Mouse (Mus musculus): ENCODE measurements around the gene Gm13287. TPM values are rescaled to one million over a fixed set of nuclear protein-coding genes. Genes with fewer than 3 reads are reported as not detected.
"Not testable (repeated sequence)": the region's sequence is repeated elsewhere in the genome, so short reads cannot be mapped to it uniquely, and the experiment has no call there.

The Gm13287 gene
- not detected in 2 replicates for polyA plus RNA-seq (2015; fragmentation: Nextera tagmentation; extraction: Ambion mirVana)

DNA sequence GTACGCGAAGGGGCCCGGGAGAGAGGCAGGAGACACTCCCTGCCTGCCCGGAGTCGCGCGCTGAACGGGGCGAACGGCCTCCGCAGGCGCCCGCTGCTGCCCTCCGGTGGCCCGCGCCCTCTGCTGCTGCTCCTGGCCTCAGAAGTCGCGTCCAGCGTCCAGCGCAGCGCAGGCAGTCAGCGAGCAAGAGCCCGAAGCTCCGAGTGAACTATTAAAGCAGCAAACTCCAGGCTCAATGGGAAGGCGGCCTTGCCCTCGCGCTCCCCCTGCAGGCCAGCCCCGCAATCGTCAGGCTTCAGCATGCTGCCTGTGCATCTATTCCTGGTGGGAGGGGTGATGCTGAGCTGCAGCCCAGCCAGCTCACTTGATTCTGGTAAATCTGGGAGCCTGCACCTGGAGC lies at the start of gene Gm13287:
Gene Gm13287, plus strand, starts transcription at position 301 of the 400 bp plus-strand sequence.
- H3K27me3 ChIP-seq (ENCODE audit: control insufficient read depth, insufficient read depth, low read depth, low read length); H3K9ac ChIP-seq (ENCODE audit: low read length); H3K36me3 ChIP-seq (ENCODE audit: control insufficient read depth, insufficient read depth, low read length); ATAC-seq (ENCODE audit: low read depth); H3K4me1 ChIP-seq (replicated peaks; ENCODE audit: control insufficient read depth, insufficient read depth, low read length); H3K27ac ChIP-seq (ENCODE audit: low read length); H3K4me3 ChIP-seq (ENCODE audit: low read length); H3K9me3 ChIP-seq (ENCODE audit: control insufficient read depth, low read length); H3K4me2 ChIP-seq (ENCODE audit: low read depth, low read length): not testable (repeated sequence)
- no CpG with 5 or more reads among the region's 29 CpGs for WGBS

GRCm38 (mm10) chr4:88754818-88755340 lies 48.2 kb upstream of the Gm13287 start, which contains the start of gene Gm13271:
Gene Gm13271, plus strand, starts transcription at chr4:88754868.
- H3K27me3 ChIP-seq (ENCODE audit: control insufficient read depth, insufficient read depth, low read depth, low read length); H3K4me2 ChIP-seq (ENCODE audit: low read depth, low read length); H3K27ac ChIP-seq (ENCODE audit: low read length); H3K9me3 ChIP-seq (ENCODE audit: control insufficient read depth, low read length); H3K36me3 ChIP-seq (ENCODE audit: control insufficient read depth, insufficient read depth, low read length); ATAC-seq (ENCODE audit: low read depth); H3K4me1 ChIP-seq (replicated peaks; ENCODE audit: control insufficient read depth, insufficient read depth, low read length); H3K9ac ChIP-seq (ENCODE audit: low read length); H3K4me3 ChIP-seq (ENCODE audit: low read length): not testable (repeated sequence)
- whole genome bisulfite sequencing: 77% methylated on average over 15 of the region's 15 CpGs

- not testable (repeated sequence) for ATAC-seq (ENCODE audit: low read depth); H3K27me3 ChIP-seq (ENCODE audit: control insufficient read depth, insufficient read depth, low read depth, low read length); H3K4me1 ChIP-seq (replicated peaks; ENCODE audit: control insufficient read depth, insufficient read depth, low read length); H3K36me3 ChIP-seq (ENCODE audit: control insufficient read depth, insufficient read depth, low read length); H3K9me3 ChIP-seq (ENCODE audit: control insufficient read depth, low read length)
- H3K4me3 ChIP-seq (ENCODE audit: low read length): peak overlapping the region; percentile 60
- 9% methylated on average over 28 of the region's 31 CpGs for WGBS
- peak overlapping the region; percentile 76 for H3K9ac ChIP-seq (ENCODE audit: low read length)
- peak overlapping the region; percentile 97 for H3K27ac ChIP-seq (ENCODE audit: low read length)
- peak overlapping the region; percentile 73 for H3K4me2 ChIP-seq (ENCODE audit: low read depth, low read length)
These were observed 46.2 kb upstream of the Gm13287 start for GRCm38 (mm10) chr4:88756581-88757513.

DNA sequence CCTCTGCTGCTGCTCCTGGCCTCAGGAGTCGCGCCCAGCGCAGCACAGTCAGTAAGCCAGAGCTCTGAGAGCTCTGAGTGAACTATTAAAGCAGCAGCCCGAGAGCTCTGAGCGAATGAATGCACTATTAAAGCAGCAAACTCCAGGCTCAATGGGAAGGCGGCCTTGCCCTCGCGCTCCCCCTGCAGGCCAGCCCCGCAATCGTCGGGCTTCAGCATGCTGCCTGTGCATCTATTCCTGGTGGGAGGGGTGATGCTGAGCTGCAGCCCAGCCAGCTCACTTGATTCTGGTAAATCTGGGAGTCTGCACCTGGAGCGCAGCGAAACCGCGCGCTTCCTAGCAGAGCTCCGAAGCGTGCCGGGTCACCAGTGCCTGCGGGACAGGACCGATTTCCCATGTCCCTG lies 45.4 kb upstream of the Gm13287 start:
- H3K27ac ChIP-seq (ENCODE audit: low read length): peak overlapping the region; percentile 97
- not testable (repeated sequence) for H3K27me3 ChIP-seq (ENCODE audit: control insufficient read depth, insufficient read depth, low read depth, low read length); H3K4me1 ChIP-seq (replicated peaks; ENCODE audit: control insufficient read depth, insufficient read depth, low read length); H3K36me3 ChIP-seq (ENCODE audit: control insufficient read depth, insufficient read depth, low read length); H3K9me3 ChIP-seq (ENCODE audit: control insufficient read depth, low read length)
- peak overlapping the region; percentile 76 for H3K9ac ChIP-seq (ENCODE audit: low read length)
- under 1% methylated on average over 11 of the region's 21 CpGs for WGBS
- ATAC-seq (ENCODE audit: low read depth): peak; percentile 100
- H3K4me2 ChIP-seq (ENCODE audit: low read depth, low read length): peak overlapping the region; percentile 73
- peak overlapping the region; percentile 60 for H3K4me3 ChIP-seq (ENCODE audit: low read length)

- not testable (repeated sequence) for H3K36me3 ChIP-seq (ENCODE audit: control insufficient read depth, insufficient read depth, low read length); H3K4me3 ChIP-seq (ENCODE audit: low read length); H3K4me2 ChIP-seq (ENCODE audit: low read depth, low read length); H3K4me1 ChIP-seq (replicated peaks; ENCODE audit: control insufficient read depth, insufficient read depth, low read length); ATAC-seq (ENCODE audit: low read depth); H3K9ac ChIP-seq (ENCODE audit: low read length); H3K27ac ChIP-seq (ENCODE audit: low read length); H3K27me3 ChIP-seq (ENCODE audit: control insufficient read depth, insufficient read depth, low read depth, low read length); H3K9me3 ChIP-seq (ENCODE audit: control insufficient read depth, low read length)
- 84% methylated on average over 7 of the region's 9 CpGs for WGBS
These were observed 44.3 kb upstream of the Gm13287 start for GRCm38 (mm10) chr4:88758751-88759150.

GRCm38 (mm10) chr4:88759610-88760268 lies 43.3 kb upstream of the Gm13287 start, which contains the start of gene Gm13283:
Gene Gm13283, plus strand, starts transcription at chr4:88760119.
- H3K27ac ChIP-seq (ENCODE audit: low read length); ATAC-seq (ENCODE audit: low read depth); H3K36me3 ChIP-seq (ENCODE audit: control insufficient read depth, insufficient read depth, low read length); H3K27me3 ChIP-seq (ENCODE audit: control insufficient read depth, insufficient read depth, low read depth, low read length); H3K4me1 ChIP-seq (replicated peaks; ENCODE audit: control insufficient read depth, insufficient read depth, low read length); H3K9me3 ChIP-seq (ENCODE audit: control insufficient read depth, low read length): not testable (repeated sequence)
- 20% methylated on average over 8 of the region's 14 CpGs for WGBS
- Histone ChIP-seq H3K4me3 (ENCODE audit: low read length) (peak within 1 kb of the TSS; percentile 29), H3K4me2 (ENCODE audit: low read depth, low read length) (peak within 1 kb of the TSS; percentile 40), H3K9ac (ENCODE audit: low read length) (0 out of 2 replicates have a peak within 1 kb of the TSS, but pooled peaks have one; percentile 32)

GRCm38 (mm10) chr4:88760431-88760830 lies 42.6 kb upstream of the Gm13287 start:
- not testable (repeated sequence) for H3K27me3 ChIP-seq (ENCODE audit: control insufficient read depth, insufficient read depth, low read depth, low read length); H3K36me3 ChIP-seq (ENCODE audit: control insufficient read depth, insufficient read depth, low read length); H3K27ac ChIP-seq (ENCODE audit: low read length); H3K9me3 ChIP-seq (ENCODE audit: control insufficient read depth, low read length); H3K4me1 ChIP-seq (replicated peaks; ENCODE audit: control insufficient read depth, insufficient read depth, low read length); ATAC-seq (ENCODE audit: low read depth)
- peak overlapping the region; percentile 40 for H3K4me2 ChIP-seq (ENCODE audit: low read depth, low read length)
- 0 out of 2 replicates have a peak overlapping the region, but pooled peaks have one; percentile 32 for H3K9ac ChIP-seq (ENCODE audit: low read length)
- peak overlapping the region; percentile 29 for H3K4me3 ChIP-seq (ENCODE audit: low read length)
- WGBS: under 1% methylated on average over 20 of the region's 28 CpGs

- H3K9ac ChIP-seq (ENCODE audit: low read length); H3K4me3 ChIP-seq (ENCODE audit: low read length); H3K27me3 ChIP-seq (ENCODE audit: control insufficient read depth, insufficient read depth, low read depth, low read length); H3K4me1 ChIP-seq (replicated peaks; ENCODE audit: control insufficient read depth, insufficient read depth, low read length); H3K27ac ChIP-seq (ENCODE audit: low read length); H3K36me3 ChIP-seq (ENCODE audit: control insufficient read depth, insufficient read depth, low read length); H3K9me3 ChIP-seq (ENCODE audit: control insufficient read depth, low read length); H3K4me2 ChIP-seq (ENCODE audit: low read depth, low read length); ATAC-seq (ENCODE audit: low read depth): not testable (repeated sequence)
- 67% methylated on average over 6 of the region's 8 CpGs for WGBS
These were observed 41.3 kb upstream of the Gm13287 start for GRCm38 (mm10) chr4:88761776-88762175.

- H3K4me2 ChIP-seq (ENCODE audit: low read depth, low read length): not testable (repeated sequence)
These were observed 40.7 kb upstream of the Gm13287 start for GRCm38 (mm10) chr4:88762341-88762740.

More at GRCm38 (mm10) chr4:88762341-88762740, 40.7 kb upstream of the Gm13287 start:
- H3K36me3 ChIP-seq (ENCODE audit: control insufficient read depth, insufficient read depth, low read length); H3K9ac ChIP-seq (ENCODE audit: low read length); H3K9me3 ChIP-seq (ENCODE audit: control insufficient read depth, low read length); H3K4me3 ChIP-seq (ENCODE audit: low read length); H3K27me3 ChIP-seq (ENCODE audit: control insufficient read depth, insufficient read depth, low read depth, low read length); H3K27ac ChIP-seq (ENCODE audit: low read length); ATAC-seq (ENCODE audit: low read depth); H3K4me1 ChIP-seq (replicated peaks; ENCODE audit: control insufficient read depth, insufficient read depth, low read length): not testable (repeated sequence)
- 48% methylated on average over 8 of the region's 9 CpGs for WGBS
